Mouse (Mus musculus) embryonic fibroblast, embryonic 13.5 days (primary cell): ENCODE measurements around the gene Pik3r4.

ENCODE experiments used
- CTCF ChIP-seq: IDR thresholded peaks from 2 replicates; pipeline ENCODE4 v1.5.1; 2011; ENCODE audit warnings: mild to moderate bottlenecking, control low read depth, low read length, moderate library complexity, borderline replicate concordance; ENCODE audit not compliant: insufficient read depth
- POLR2A ChIP-seq: IDR thresholded peaks from 2 replicates; pipeline ENCODE4 v1.6.1; 2011; ENCODE audit warnings: low read depth, mild to moderate bottlenecking, control low read depth, low read length, moderate library complexity

GRCm38 (mm10) chr9:105598906-105599305 lies 43.9 kb upstream of the Pik3r4 start:
- TF ChIP-seq CTCF = no peak
- no peak for TF ChIP-seq POLR2A
